Mouse (Mus musculus): ENCODE results near the gene St6galnac3.

Gene St6galnac3

DNA sequence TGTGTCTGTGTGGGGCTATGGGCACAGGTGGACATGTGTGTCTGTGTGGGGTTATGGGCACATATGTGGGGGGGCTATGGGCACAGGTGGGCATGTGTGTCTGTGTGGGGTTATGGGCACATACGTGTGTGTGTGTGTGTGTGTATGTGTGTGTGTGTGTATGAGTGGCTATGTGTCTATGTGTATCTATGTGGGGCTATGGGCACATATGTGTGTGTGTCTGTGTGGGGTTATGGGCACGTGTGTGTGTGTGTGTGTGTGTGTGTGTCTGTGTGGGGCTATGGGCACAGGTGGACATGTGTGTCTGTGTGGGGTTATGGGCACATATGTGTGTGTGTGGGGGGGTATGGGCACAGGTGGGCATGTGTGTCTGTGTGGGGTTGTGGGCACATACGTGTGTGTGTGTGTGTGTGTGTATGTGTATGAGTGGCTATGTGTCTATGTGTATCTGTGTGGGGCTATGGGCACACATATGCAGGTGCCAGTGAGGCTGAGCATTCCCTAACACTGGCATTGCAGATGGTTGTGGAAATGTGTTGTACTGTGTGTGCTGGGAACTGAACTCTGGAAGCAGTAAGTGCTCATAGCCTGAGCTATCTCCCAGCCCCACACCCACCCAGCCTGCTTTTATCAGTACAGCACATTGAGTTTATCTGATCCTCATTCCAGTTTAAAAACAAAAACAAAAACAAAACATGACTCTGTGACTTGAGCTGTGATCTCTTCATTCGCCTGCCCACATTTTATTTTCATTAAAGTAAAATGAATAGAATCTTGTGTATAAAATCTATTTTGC lies 8.6 kb upstream of the St6galnac3 start:
- DNase-seq (ENCODE audit: inconsistent ontology term) = no peak

- peak; percentile 64 for DNase-seq (ENCODE audit: inconsistent ontology term)
Observed at GRCm38 (mm10) chr3:153732749-153733148, 7.8 kb upstream of the St6galnac3 start.

GRCm38 (mm10) chr3:153732035-153732434 lies 7.1 kb upstream of the St6galnac3 start:
- DNase-seq (ENCODE audit: inconsistent ontology term) = peak; percentile 81

GRCm38 (mm10) chr3:153728577-153728976 lies 3.6 kb upstream of the St6galnac3 start:
- no peak for DNase-seq (ENCODE audit: inconsistent ontology term)

- no peak for DNase-seq (ENCODE audit: inconsistent ontology term)
Observed at GRCm38 (mm10) chr3:153723467-153724079, 1.4 kb downstream of the St6galnac3 start.

- DNase-seq (ENCODE audit: inconsistent ontology term) = no peak
Observed at GRCm38 (mm10) chr3:153721525-153721924, 3.4 kb downstream of the St6galnac3 start.

DNA sequence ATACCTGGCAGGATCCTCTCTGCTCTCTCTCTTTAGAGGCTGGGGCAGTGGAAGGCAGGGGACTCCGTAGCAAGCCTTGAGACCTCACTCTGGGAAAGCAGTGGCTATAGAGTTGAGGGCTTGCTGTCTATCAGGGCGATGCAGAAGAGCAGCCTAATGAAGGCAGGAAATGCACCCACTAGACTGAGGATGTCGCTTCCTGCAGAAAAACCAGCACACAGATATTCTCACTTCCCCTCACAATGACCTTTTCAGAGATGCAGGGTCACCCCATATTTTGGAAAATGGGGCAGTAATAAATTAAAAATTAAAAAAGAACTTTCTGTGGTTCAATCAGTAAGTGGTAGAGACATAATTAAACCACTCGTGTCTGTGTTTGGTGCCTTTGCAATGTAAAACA lies 4.1 kb downstream of the St6galnac3 start:
- DNase-seq (ENCODE audit: inconsistent ontology term) = no peak

- no peak for DNase-seq (ENCODE audit: inconsistent ontology term)
Observed at GRCm38 (mm10) chr3:153720296-153720695, 4.7 kb downstream of the St6galnac3 start.

DNA sequence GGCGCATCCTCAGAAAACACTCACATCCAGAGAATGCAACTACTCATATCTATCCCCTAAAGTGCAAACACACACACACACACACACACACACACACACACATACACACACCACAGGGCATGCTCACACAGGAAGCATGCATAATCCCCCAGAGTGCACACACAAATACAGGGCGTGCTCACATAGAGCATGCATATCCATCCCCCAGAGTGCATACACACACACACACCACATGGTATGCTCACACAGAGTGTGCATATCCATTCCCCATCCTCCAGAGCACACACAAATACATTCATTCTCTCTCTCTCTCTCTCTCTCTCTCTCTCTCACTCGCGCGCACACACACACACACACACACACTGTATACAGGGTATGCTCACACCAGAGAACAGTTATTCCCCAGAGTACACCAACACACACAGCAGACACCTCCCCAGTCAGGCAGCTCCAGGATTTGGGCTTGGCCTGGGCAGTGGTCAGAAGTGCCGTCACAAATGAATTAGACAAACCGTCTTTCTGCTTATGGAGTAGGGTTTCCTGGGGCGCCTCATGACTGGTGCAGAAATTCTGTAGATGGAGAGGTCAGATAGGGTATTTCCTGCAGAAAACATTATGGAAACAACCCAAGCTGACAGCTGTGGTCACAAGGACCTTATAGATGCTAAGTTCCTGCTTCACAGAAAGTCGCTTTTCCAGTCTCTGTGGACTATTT lies 5.6 kb downstream of the St6galnac3 start:
- no peak for DNase-seq (ENCODE audit: inconsistent ontology term)

DNA sequence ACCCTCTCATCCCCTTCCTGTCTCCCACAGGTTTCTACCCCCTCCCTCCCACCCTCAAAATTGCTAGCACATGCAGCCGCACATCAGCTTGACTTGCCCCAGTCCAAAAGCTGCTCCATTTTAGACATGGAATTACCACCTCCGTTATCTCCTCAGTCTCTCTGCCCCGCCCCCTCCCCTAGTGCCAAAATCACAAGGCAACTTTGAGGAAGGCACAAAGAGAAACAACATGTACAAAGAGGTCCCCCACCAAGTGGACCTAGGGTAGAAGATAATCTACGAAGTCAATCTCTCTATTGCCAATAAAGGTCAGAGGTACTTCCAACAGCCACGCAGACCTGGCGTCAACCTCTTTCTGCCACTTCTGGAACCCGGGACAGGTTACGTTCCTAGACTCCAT lies 6.2 kb downstream of the St6galnac3 start:
- no peak for DNase-seq (ENCODE audit: inconsistent ontology term)

- DNase-seq (ENCODE audit: inconsistent ontology term) = no peak
Observed at GRCm38 (mm10) chr3:153717742-153718141, 7.2 kb downstream of the St6galnac3 start.

DNA sequence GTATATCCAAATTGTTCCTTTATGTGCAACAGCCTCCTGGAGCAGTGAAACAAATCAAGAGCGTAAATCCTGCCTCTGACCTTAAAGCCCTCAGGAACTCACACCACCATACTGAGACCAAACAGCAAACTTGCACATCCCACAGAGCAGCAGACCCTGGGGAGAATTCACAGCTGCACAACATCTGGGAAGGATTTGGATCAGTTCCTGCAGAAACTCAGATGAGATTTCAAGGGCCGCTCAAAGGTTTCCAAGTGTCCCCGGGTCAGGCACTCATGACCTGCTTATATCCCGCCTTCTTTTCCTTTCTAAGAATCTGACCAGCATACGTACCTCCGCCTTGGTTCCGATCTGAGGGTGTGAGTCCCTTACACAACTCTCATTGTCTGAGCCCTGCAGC lies 9.3 kb downstream of the St6galnac3 start:
- DNase-seq (ENCODE audit: inconsistent ontology term) = no peak

DNA sequence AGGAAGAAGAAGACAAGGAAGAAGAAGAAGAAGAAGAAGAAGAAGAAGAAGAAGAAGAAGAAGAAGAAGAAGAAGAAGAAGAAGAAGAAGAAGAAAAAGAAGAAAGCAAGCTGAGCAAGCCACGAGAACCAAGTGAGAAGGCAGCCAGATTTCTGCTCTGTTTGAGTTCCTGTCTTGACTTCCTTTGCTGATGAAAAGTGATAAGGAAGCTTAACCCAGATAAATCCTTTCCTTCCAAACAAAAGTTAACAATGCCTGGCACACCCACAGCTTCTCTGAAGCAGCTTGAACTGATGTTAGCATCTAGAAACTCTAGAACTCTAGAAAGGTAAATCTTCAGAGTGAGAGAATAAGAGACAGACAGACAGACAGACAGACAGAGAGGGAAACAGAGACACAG lies 14.4 kb downstream of the St6galnac3 start:
- DNase-seq (ENCODE audit: inconsistent ontology term) = no peak

DNA sequence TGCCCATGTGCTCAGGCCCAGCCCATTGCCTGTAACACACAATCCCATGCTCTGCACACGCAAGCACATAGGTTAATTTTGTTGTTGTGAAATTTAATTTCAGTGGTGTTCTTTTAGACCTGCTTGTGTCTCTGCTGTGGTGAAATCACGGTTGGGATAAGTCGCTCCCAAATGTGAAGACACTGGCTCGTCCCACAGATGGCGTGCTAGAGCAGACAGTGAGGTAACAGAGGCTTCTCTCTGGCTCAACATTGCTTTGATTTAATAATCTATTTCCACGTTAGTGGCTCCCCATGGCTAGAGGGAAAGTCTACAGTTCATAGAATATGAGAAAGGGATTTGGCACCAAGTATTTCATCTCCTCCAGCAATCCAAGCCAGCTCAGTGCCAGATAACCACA lies 17.3 kb downstream of the St6galnac3 start:
- no peak for DNase-seq (ENCODE audit: inconsistent ontology term)

DNA sequence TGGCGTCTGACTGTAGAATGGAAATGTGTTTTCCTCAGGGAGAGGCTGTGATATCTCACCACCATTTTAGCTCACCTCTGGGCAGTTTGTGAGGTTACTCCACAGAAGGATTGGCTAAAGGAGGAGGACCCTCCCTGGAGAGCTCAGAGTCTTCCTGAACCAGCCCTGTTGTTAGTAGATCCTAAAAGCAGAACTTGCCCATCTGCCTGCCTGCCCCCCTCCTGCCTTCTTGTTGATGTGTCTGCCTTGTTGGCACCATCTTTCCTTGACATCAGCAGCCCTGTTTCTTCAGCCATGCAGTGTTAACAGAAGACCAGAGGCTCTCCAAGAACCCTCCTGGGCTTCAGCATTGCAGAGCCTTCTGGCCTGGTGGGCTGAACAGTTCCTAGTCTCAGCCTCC lies 18.1 kb downstream of the St6galnac3 start:
- no peak for DNase-seq (ENCODE audit: inconsistent ontology term)

DNA sequence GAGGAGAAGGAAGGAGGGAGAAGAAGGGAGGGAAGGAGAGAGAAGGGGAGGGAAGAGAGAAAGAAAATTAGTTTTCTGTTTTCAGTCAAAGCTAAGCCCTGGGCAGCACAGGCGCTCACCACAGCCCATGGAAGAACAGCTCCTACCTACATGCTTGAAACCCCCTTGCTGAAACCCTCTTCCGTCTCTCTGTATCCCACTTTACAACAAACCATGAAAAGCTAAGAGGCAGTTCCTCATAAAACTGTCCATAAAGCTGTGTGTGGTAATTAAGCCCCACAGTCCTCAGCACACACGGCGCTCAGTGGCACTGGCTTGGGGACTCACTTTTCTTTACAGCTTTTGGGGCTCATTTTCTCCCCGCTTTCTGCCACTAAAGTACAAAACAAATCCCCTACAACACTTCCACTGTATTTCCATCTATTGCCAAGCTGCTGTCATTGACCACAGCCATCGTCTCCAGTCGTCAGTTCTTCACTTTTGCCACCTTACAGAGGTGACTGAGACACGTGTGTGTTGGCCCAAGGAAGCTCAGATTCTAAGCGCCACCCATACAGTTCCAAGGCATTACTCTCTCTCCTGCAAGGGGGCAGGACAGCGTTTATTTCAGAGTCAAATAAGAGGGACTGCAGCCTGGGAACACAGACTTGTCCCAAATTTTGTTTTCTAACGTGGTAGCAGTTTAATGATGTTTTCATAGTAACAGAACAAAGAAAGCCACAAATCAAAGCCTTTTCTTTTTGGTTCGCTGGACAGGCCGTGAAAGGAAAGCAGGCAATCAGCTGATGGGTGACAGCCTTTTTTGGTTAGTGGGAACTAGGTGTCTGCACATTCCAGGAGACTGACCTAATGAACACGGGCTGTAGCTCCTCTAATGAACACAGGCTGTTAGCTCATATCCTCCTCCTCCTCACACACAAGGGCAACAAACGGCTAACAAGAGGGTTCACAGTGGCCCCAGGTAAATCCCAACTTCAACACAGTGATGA lies 22.9 kb downstream of the St6galnac3 start:
- DNase-seq (ENCODE audit: inconsistent ontology term) = peak; percentile 92

GRCm38 (mm10) chr3:153701172-153701571 lies 23.8 kb downstream of the St6galnac3 start:
- no peak for DNase-seq (ENCODE audit: inconsistent ontology term)

- DNase-seq (ENCODE audit: inconsistent ontology term) = no peak
Observed at GRCm38 (mm10) chr3:153699086-153699485, 25.9 kb downstream of the St6galnac3 start.

GRCm38 (mm10) chr3:153692978-153693377 lies 32.0 kb downstream of the St6galnac3 start:
- no peak for DNase-seq (ENCODE audit: inconsistent ontology term)

- DNase-seq (ENCODE audit: inconsistent ontology term) = no peak
Observed at GRCm38 (mm10) chr3:153692206-153692813, 32.7 kb downstream of the St6galnac3 start.

DNA sequence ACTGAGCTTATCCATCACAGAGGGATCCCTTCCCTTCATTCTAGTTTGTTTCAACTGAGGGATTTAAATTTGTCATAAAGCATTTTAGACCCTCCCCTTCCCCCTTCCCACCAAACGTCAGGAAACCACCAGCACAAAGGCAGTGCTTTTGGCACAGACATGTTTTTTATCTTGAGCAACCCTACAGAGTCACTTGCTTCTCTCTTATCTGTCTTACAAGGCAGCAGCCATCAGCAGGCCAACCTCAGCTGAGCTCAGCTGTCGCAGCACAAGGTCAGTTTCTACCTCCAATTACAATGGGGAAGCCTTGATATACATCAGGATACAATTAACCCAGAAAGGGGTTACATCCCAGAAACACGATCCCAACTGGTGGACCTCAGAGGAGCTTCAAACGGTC lies 33.4 kb downstream of the St6galnac3 start:
- DNase-seq (ENCODE audit: inconsistent ontology term) = no peak

Measured in Muller cell, postnatal 12 days (primary cell).